Mouse (Mus musculus): ENCODE results near the gene Jhy.

Jhy gene

DNA sequence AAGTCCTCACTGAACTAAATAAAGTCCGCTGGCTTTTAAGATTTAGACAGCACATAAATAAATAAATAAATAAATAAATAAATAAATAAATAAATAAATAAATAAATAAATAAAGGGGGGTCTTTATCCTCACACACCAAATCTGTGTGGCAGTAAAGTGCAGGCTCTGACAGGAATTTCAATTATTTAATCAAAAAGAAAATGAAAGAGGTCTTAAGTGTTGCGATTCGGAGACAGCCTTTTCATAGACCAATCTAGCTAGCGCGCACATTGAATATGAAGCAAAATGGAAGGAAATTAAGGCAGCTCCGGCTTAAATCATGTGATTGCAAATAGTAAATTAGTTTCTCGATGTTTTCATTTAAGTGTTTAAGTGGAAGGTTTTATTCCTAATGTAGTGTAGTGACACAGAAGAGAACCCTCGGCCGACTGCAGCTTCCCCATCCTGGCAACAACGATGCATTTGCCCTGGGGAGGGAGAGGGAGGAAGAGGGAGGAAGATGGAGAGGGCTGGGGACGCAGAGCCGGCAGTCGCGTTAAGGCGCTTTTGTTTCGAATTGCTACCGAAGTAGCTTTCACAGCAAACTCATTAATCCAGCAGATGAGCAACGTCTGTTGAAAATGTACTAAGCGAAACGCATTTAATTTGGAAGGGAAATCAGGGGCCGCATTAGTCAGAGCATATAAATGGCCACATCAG is 105.3 kb downstream of the Jhy start:
- no peak for DNase-seq (ENCODE audit: low spot score in 2 of 2)

DNA sequence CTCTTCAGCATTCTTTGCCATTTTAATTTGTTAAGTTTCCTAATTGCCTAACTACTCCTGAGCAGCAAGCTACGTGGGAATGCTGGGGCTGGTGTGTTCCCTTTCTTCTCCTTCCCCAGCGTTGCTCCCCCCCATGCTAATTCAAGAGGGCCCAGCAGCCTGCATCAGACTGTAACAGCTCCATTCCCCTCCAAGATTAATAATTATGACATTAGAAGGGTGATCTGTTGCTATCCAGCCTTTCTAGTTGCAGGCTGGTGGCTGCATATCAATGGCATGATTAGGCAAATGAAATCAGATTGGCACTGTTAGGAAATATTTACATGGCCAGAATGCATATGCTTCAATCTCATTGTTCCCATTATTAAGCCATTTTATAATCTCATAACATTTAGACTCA is 112.4 kb downstream of the Jhy start:
- DNase-seq (ENCODE audit: low spot score in 2 of 2) = no peak

Data from frontal cortex, postnatal 25 days (tissue).